Mouse (Mus musculus) lung, embryonic 14.5 days (tissue): ENCODE measurements at regions not wholly inside any gene's neighbourhood (a gene's known extent, or its start where the extent isn't known, plus 50 kb on each side); places are given as distances from the start of the nearest gene placed in this dataset.
A peak's percentile ranks its signal among the peaks of the same experiment; 100 is the strongest.

Experiments
- ATAC-seq: fragments of 200-750 bp; cut with Nextera tagmentation; 2 replicates; pipeline ENCODE4 v1.8.0; 2017; ENCODE audit warnings: mild to moderate bottlenecking, moderate TSS enrichment, moderate library complexity; ENCODE audit not compliant: insufficient read depth
- DNase-seq: peaks from one replicate; pipeline ENCODE4 v3.0.0-alpha.2; 2015
- H3K27ac ChIP-seq: fragments of 300-500 bp; sonication (generic); 2 replicates; pipeline ENCODE4 v1.5.1; 2014; ENCODE audit warnings: low read depth, mild to moderate bottlenecking, moderate library complexity
- H3K27me3 ChIP-seq: fragments of 300-500 bp; sonication (generic); 2 replicates; pipeline ENCODE4 v1.6.1; 2014; ENCODE audit warnings: low read length, control low read depth; ENCODE audit not compliant: insufficient read depth
- H3K36me3 ChIP-seq: fragments of 300-500 bp; sonication (generic); 2 replicates; pipeline ENCODE4 v1.6.1; 2014; ENCODE audit warnings: control low read depth; ENCODE audit not compliant: insufficient read depth
- H3K4me1 ChIP-seq: fragments of 300-500 bp; sonication (generic); 2 replicates; pipeline ENCODE4 v1.6.1; 2014; ENCODE audit warnings: antibody characterized with exemption, control low read depth; ENCODE audit not compliant: insufficient read depth
- H3K4me2 ChIP-seq: fragments of 300-500 bp; sonication (generic); 2 replicates; pipeline ENCODE4 v1.6.1; 2014; ENCODE audit warnings: mild to moderate bottlenecking
- H3K4me3 ChIP-seq: fragments of 300-500 bp; sonication (generic); 2 replicates; pipeline ENCODE4 v1.5.1; 2014; ENCODE audit warnings: low read depth, low read length
- H3K9ac ChIP-seq: fragments of 300-500 bp; sonication (generic); 2 replicates; pipeline ENCODE4 v1.6.1; 2014
- H3K9me3 ChIP-seq: fragments of 300-500 bp; sonication (generic); 2 replicates; pipeline ENCODE4 v1.6.1; 2016; ENCODE audit warnings: low read depth, low read length, control low read depth
- CTCF ChIP-seq: IDR thresholded peaks from 2 replicates; pipeline ENCODE4 v1.5.1; 2016; ENCODE audit warnings: antibody characterized with exemption, low read depth
- WGBS: fragments of 180-500 bp; shearing (Covaris S2); extraction: QIAGEN DNeasy Blood & Tissue Kit; methylation state at CpG from one replicate; pipeline ENCODE4 v1.1.7; 2014; 5-methylcytosine and 5-hydroxymethylcytosine counted together

- Histone ChIP-seq H3K9ac (no peak overlapping the region), H3K27ac (no peak overlapping the region), H3K4me1 (no peaks in the 10 kb centered on the region), H3K36me3 (no peaks in the 10 kb centered on the region), H3K27me3 (no peaks in the 10 kb centered on the region), H3K4me2 (no peak overlapping the region), H3K4me3 (no peak overlapping the region), H3K9me3 (no peaks in the 10 kb centered on the region)
- DNase-seq (no peak), ATAC-seq (no peak)
- TF ChIP-seq CTCF: no peak
- WGBS: 52% methylated on average over 7 of the region's 7 CpGs
Measured at GRCm38 (mm10) chr4:124256515-124256914, 338.7 kb upstream of the 4930535I16Rik start.

GRCm38 (mm10) chr4:124255183-124255543 is 337.3 kb upstream of the 4930535I16Rik start:
- no peak overlapping the region for H3K4me2 ChIP-seq
- WGBS: 60% methylated on average over 7 of the region's 7 CpGs
- H3K27ac ChIP-seq: no peak overlapping the region
- no peaks in the 10 kb centered on the region for H3K4me1 ChIP-seq
- no peak overlapping the region for H3K9ac ChIP-seq
- no peak for TF ChIP-seq CTCF
- ATAC-seq: no peak
- no peaks in the 10 kb centered on the region for H3K27me3 ChIP-seq
- no peak overlapping the region for H3K4me3 ChIP-seq
- H3K9me3 ChIP-seq: no peaks in the 10 kb centered on the region
- no peaks in the 10 kb centered on the region for H3K36me3 ChIP-seq
- DNase-seq: no peak

GRCm38 (mm10) chr4:124254446-124255182 is 336.8 kb upstream of the 4930535I16Rik start:
- H3K36me3 ChIP-seq: no peaks in the 10 kb centered on the region
- no peaks in the 10 kb centered on the region for H3K4me1 ChIP-seq
- no peak overlapping the region for H3K27ac ChIP-seq
- H3K9ac ChIP-seq: no peak overlapping the region
- no peak overlapping the region for H3K4me3 ChIP-seq
- H3K9me3 ChIP-seq: no peaks in the 10 kb centered on the region
- DNase-seq (no peak), ATAC-seq (no peak)
- WGBS: 51% methylated on average over 22 of the region's 22 CpGs
- TF ChIP-seq CTCF: no peak
- no peaks in the 10 kb centered on the region for H3K27me3 ChIP-seq
- H3K4me2 ChIP-seq: no peak overlapping the region

- no peak overlapping the region for H3K4me2 ChIP-seq
- WGBS: 13% methylated on average over 13 of the region's 13 CpGs
- no peak overlapping the region for H3K9ac ChIP-seq
- ATAC-seq (no peak), DNase-seq (peak; percentile 14)
- no peaks in the 10 kb centered on the region for H3K27me3 ChIP-seq
- H3K27ac ChIP-seq: no peak overlapping the region
- H3K36me3 ChIP-seq: no peaks in the 10 kb centered on the region
- no peak for TF ChIP-seq CTCF
- no peaks in the 10 kb centered on the region for H3K9me3 ChIP-seq
- H3K4me1 ChIP-seq: no peaks in the 10 kb centered on the region
- H3K4me3 ChIP-seq: no peak overlapping the region
Measured at GRCm38 (mm10) chr4:124241600-124241999, 323.8 kb upstream of the 4930535I16Rik start.

- no peak for ATAC-seq
- Histone ChIP-seq H3K4me1 (no peaks in the 10 kb centered on the region), H3K4me3 (no peak overlapping the region), H3K27me3 (no peaks in the 10 kb centered on the region), H3K27ac (no peak overlapping the region), H3K9me3 (no peaks in the 10 kb centered on the region), H3K36me3 (no peaks in the 10 kb centered on the region), H3K9ac (no peak overlapping the region), H3K4me2 (no peak overlapping the region)
- DNase-seq: peak; percentile 69
- TF ChIP-seq CTCF: no peak
- WGBS: 44% methylated on average over 16 of the region's 16 CpGs
Measured at GRCm38 (mm10) chr4:124236476-124236875, 318.7 kb upstream of the 4930535I16Rik start.

- Histone ChIP-seq H3K4me2 (no peak overlapping the region), H3K9me3 (no peaks in the 10 kb centered on the region), H3K4me1 (no peaks in the 10 kb centered on the region), H3K27me3 (no peaks in the 10 kb centered on the region), H3K27ac (no peak overlapping the region), H3K9ac (no peak overlapping the region), H3K4me3 (no peak overlapping the region), H3K36me3 (no peaks in the 10 kb centered on the region)
- 14% methylated on average over 17 of the region's 17 CpGs for WGBS
- TF ChIP-seq CTCF: peak; percentile 77
- ATAC-seq: peak; percentile 65
- peak; percentile 93 for DNase-seq
Measured at GRCm38 (mm10) chr4:124228537-124228936, 310.7 kb upstream of the 4930535I16Rik start.

GRCm38 (mm10) chr4:124223646-124224500 is 306.1 kb upstream of the 4930535I16Rik start:
- H3K36me3 ChIP-seq: no peaks in the 10 kb centered on the region
- DNase-seq (no peak), ATAC-seq (no peak)
- no peak overlapping the region for H3K9ac ChIP-seq
- H3K27ac ChIP-seq: no peak overlapping the region
- no peak overlapping the region for H3K4me3 ChIP-seq
- WGBS: 66% methylated on average over 15 of the region's 15 CpGs
- H3K9me3 ChIP-seq: no peaks in the 10 kb centered on the region
- H3K27me3 ChIP-seq: no peaks in the 10 kb centered on the region
- H3K4me2 ChIP-seq: no peak overlapping the region
- TF ChIP-seq CTCF: no peak
- no peaks in the 10 kb centered on the region for H3K4me1 ChIP-seq
